Mouse (Mus musculus): ENCODE measurements around the gene Snn. TPM values are rescaled to one million over a fixed set of nuclear protein-coding genes. Genes with fewer than 3 reads are reported as not detected.
"Not testable (repeated sequence)": the region's sequence is repeated elsewhere in the genome, so short reads cannot be mapped to it uniquely, and the experiment has no call there.

Gene Snn
- polyA plus RNA-seq (2012; rRNA removed) = 185 and 187 TPM in 2 replicates

DNA sequence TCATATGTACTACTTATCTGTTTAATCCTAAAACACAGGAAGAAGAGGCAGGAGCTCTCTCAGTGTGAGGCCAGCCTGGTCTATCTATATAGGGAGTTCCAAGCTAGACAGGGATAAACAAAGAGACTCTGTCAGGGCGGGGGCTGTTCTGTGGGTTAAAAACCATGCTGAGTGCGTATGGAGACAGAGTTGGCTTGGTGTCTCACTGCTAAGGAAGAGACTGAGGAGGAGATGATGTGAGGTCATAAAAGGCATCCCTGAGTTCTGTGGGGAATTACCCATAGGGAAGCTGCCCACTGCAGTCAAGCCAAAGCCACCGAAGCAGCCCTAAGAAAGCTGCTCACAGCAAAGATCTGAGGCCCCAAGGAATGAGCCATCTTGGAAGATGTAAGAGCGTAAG, at the start of gene Snn:
TSS of gene Snn (plus strand) at position 301 of the 400 bp plus-strand sequence.
- DNase-seq (ENCODE audit: low read depth) = no peak
- no peak for TF ChIP-seq POLR2A (IDR thresholded peaks at IDR 0.05; ENCODE audit: borderline replicate concordance, extremely low read depth, insufficient read depth, insufficient read length, poor library complexity, severe bottlenecking)
- TF ChIP-seq CTCF (IDR thresholded peaks at IDR 0.05; ENCODE audit: borderline replicate concordance, extremely low read depth, insufficient read depth, insufficient read length) = no peak

DNA sequence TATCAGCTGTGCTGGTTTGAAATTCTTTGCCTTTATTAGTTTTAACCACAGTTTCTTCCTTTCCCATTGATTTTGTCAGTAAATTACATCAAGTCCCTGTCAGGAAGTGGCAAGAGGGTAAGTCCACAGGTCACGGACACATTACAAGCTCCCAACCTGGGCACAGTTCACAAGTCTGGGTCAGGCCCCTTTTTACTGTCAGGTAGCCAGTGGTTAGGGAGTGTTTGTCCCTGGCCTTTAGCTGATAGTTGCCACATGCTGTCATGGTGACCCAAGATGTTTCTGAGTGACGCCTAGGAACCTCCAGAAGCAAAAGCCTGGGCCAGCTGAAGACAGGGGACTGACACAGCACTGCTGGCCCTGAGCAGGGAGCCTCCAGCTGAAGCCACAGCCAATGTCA, 49.5 kb upstream of the Snn start:
- TF ChIP-seq POLR2A (IDR thresholded peaks at IDR 0.05; ENCODE audit: borderline replicate concordance, extremely low read depth, insufficient read depth, insufficient read length, poor library complexity, severe bottlenecking) (no peak), CTCF (IDR thresholded peaks at IDR 0.05; ENCODE audit: borderline replicate concordance, extremely low read depth, insufficient read depth, insufficient read length) (no peak)
- no peak for DNase-seq (ENCODE audit: low read depth)

DNA sequence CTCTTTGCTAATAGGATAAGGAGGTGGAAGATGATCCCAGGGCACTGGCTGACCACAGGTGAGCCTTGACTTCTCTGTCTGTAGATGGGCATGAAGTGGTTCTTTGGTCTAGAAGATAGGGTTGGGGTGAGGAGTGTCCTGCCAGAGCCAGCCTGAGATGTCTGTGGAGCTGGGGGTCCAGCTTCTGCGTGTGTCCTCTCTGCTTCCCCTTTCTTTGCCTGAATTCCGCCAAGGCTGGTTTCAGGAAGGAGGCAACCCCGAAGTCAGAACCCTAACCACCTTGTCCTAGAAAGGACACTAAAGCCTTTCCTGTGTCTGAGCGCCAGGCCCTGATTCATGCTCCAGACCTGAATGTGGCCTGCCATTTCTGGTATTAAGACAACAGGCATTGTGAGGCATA, 48.8 kb upstream of the Snn start:
- DNase-seq (ENCODE audit: low read depth) = no peak

DNA sequence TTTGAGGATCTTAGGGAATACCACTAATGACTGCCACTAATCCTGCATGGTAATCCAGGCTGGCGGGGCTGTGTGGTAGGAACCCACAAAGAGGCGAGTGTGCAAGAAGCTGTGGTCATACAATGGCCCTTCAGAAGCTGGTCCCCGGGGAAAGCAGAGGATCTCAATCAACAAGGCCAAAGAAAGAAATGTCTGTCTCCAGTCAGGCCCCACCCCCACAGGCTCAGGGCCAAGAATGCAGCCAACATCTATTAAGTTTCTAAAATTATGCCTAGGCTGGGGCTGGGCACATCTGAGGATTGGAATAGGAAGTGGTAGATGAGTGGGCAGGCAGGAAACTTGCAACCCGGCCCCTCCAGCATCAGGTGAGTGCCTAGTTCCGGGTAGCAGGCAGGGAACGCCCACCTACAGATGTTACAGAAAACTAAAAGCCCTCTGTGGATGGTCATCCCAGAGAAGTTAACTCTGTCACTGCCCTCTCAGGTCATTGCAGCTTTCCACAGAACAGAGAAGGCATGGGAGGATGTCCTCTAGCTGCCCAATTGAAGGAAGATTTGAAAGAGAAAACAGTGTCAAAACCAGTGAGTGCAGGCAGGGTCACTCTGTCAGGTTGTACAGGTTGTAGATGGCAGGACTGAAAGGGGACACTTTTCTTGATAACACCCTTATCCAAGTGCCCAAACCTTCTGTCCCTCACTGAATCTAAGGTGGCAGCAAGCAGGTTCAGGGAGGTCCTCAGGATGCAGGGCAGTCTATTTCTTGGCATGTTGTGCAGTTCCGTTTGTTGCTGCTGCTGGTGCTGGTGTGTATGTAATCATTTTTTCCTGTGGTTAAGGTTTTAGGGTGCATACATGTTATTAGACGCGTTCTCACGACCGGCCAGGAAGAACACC, 47.9 kb upstream of the Snn start:
- peak; percentile 88 for DNase-seq (ENCODE audit: low read depth)
- TF ChIP-seq CTCF (IDR thresholded peaks at IDR 0.05; ENCODE audit: borderline replicate concordance, extremely low read depth, insufficient read depth, insufficient read length) (no peak), POLR2A (IDR thresholded peaks at IDR 0.05; ENCODE audit: borderline replicate concordance, extremely low read depth, insufficient read depth, insufficient read length, poor library complexity, severe bottlenecking) (no peak)

More for the DNA sequence above, 48.8 kb upstream of the Snn start:
- no peak for TF ChIP-seq CTCF (IDR thresholded peaks at IDR 0.05; ENCODE audit: borderline replicate concordance, extremely low read depth, insufficient read depth, insufficient read length)
- no peak for TF ChIP-seq POLR2A (IDR thresholded peaks at IDR 0.05; ENCODE audit: borderline replicate concordance, extremely low read depth, insufficient read depth, insufficient read length, poor library complexity, severe bottlenecking)

DNA sequence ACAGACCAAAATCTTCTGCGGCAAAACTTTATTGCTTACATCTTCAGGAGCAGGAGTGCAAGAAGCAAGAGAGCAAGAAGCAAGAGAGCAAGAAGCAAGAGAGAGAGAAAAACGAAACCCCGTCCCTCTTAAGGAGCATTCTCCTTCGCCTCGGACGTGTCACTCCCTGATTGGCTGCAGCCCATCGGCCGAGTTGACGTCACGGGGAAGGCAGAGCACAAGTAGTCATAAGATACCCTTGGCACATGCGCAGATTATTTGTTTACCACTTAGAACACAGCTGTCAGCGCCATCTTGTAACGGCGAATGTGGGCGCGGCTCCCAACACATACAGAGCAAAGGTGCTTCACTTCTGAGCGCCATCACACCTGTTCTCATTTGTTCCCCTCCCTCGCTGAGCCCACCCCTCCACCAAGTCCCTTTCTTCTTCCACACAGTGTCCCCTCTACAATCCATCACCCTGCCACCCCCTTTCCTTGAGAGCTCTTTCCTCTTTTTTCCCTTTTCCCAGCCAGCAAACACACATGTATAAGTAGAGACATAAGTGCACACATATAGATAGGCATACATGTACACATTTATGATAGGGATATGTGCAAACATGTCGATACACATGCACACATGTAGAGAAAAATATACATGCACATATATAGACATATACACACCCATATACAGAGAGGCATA, 47.1 kb upstream of the Snn start:
- DNase-seq (ENCODE audit: low read depth) = not testable (repeated sequence)

DNA sequence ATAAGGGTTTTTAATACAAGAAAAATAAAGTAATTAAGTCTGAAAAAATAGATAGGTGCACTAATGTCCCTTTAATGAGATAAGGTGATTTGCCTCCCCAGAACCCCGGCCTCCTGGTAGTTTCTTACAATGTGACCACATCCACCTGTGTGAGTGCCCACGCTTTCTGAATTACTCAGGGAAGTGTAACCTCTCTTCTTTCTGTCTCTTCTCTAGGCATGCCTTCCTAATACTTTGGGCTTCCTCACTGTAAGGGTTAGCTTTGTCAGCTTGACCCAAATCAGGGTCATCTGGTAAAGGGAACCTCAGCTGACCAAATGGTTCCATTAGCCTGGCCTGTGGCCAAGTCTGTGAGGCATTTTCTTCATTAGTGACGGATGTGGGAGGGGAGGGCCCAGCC, 46.3 kb upstream of the Snn start:
- DNase-seq (ENCODE audit: low read depth) = no peak
- TF ChIP-seq POLR2A (IDR thresholded peaks at IDR 0.05; ENCODE audit: borderline replicate concordance, extremely low read depth, insufficient read depth, insufficient read length, poor library complexity, severe bottlenecking) (no peak), CTCF (IDR thresholded peaks at IDR 0.05; ENCODE audit: borderline replicate concordance, extremely low read depth, insufficient read depth, insufficient read length) (no peak)

DNA sequence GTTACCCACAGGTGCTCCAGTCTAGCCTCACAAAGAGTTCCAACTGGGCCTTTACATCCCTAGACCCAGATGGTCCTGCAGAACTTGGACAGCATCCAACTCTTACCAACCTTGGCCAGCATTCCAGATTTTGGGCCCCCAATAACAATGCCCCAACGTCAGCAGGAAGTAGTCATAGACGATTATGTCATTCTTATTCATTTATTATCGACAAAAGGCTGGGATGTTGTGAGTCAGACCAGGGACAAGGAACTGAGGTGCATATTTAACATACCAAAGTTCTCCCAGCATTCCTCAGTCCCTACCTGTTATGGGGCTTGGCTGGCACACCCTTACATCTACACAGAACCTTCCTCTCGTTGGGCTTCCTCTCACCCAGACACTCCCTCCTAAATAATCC, 44.4 kb upstream of the Snn start:
- no peak for TF ChIP-seq CTCF (IDR thresholded peaks at IDR 0.05; ENCODE audit: borderline replicate concordance, extremely low read depth, insufficient read depth, insufficient read length)
- no peak for TF ChIP-seq POLR2A (IDR thresholded peaks at IDR 0.05; ENCODE audit: borderline replicate concordance, extremely low read depth, insufficient read depth, insufficient read length, poor library complexity, severe bottlenecking)

DNA sequence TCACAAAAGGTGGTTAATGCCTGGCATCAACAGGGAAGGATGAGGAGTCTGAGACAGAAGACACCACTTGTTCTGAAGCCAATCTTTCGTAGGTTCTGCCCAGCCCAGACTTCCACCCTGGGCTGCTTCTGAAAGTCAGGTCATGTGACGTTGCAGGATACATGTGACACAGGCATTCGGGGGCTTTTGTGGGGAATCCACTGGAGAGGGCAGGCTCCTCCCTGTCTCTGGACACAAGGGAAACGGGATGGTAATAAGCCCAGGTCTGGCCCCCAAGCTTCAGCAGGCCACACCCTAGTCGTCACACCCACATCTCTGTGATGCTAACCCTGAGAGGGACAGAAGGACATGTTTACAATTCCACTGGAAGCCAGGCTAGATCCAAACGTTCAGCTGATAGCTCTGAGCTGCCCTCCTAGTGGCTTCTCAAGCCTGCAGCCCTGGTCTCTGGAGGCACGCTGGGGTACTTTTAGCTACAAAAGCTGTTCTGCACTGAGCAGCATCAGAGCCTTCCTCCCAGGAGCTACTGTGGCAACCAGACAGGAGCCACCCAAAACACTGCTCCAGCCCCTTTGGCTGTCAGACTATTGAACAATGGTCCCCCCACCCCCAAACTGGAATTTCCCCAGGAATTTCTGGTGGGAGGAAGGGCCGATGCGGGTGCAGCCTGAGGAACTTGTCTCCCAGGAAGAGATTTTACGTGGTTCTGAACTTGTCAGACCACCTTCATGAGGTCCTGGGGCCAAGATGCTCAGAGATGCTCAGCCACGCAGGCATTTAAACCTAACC, 42.7 kb upstream of the Snn start:
- DNase-seq (ENCODE audit: low read depth) = no peak
- TF ChIP-seq POLR2A (IDR thresholded peaks at IDR 0.05; ENCODE audit: borderline replicate concordance, extremely low read depth, insufficient read depth, insufficient read length, poor library complexity, severe bottlenecking) (no peak), CTCF (IDR thresholded peaks at IDR 0.05; ENCODE audit: borderline replicate concordance, extremely low read depth, insufficient read depth, insufficient read length) (no peak)

More for the DNA sequence above, 44.4 kb upstream of the Snn start:
- no peak for DNase-seq (ENCODE audit: low read depth)

DNA sequence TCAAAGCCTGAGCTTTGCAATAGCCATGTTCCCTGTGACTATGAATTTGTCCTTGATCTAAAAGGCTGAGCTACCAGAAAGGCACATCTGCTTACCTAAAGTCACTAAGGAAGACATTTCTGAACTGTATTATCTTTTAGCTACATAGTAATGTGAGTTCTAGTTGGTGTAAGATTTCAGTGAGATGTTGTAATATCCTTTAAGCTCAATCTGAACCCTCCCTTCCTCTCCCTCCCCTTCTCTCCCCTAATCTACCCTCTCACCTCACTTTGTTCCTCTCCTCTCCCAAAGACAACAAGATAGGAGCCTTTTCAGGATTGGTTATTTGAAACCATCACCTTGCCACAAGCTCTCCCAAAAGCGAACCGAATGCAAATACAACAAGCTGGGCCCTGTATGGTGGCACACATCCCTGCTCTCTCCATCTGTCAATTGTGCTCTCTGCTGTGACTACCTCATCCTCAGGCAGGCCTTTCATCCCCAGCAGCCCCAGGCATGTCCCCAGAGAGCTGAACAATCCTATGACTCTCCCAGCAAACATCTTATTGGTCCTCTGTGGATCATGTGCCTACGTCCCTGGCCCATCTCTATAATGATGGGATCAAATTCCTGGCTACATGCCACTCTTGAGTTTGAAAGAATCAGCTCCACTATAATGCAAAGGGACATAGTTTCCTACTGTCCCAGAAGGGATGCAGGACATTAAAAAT, 39.2 kb upstream of the Snn start:
- peak; percentile 84 for DNase-seq (ENCODE audit: low read depth)
- TF ChIP-seq POLR2A (IDR thresholded peaks at IDR 0.05; ENCODE audit: borderline replicate concordance, extremely low read depth, insufficient read depth, insufficient read length, poor library complexity, severe bottlenecking) (no peak), CTCF (IDR thresholded peaks at IDR 0.05; ENCODE audit: borderline replicate concordance, extremely low read depth, insufficient read depth, insufficient read length) (no peak)

DNA sequence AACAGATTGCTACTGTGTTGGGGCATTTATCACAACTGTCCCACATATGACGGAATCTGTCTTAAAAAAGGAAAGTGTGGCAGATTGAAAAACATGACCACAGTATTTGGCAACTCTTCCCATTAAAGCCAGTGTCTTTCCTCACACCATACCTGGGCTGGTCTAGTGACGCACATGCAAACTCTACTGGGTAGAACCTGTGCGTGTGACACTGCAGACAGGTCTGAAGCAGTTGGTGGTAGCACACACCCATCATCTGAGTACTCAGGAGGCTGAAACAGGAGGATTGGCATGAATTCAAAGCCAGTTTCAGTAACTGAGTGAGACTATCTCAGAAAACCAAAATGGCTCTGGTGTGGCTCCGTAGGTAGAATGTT, 38.6 kb upstream of the Snn start:
- no peak for DNase-seq (ENCODE audit: low read depth)
- TF ChIP-seq POLR2A (IDR thresholded peaks at IDR 0.05; ENCODE audit: borderline replicate concordance, extremely low read depth, insufficient read depth, insufficient read length, poor library complexity, severe bottlenecking) (no peak), CTCF (IDR thresholded peaks at IDR 0.05; ENCODE audit: borderline replicate concordance, extremely low read depth, insufficient read depth, insufficient read length) (no peak)

DNA sequence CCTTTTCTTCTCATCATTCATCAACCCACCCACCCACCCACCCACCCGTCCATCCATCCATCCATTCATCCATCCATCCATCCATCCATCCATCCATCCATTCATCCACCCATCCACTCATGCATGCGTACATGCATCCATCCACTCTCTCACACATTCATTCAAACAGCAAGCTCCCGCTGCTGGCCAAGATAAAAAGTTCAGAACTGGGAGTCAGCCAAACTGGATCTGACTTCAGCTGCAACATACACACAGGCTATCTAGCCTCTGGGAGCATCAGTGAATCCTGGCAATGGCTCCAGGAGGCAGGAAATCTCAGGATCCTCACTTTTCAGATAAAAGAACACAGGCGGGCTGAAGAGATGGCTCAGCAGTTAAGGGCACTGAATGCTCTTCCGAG, 37.1 kb upstream of the Snn start:
- no peak for DNase-seq (ENCODE audit: low read depth)
- TF ChIP-seq POLR2A (IDR thresholded peaks at IDR 0.05; ENCODE audit: borderline replicate concordance, extremely low read depth, insufficient read depth, insufficient read length, poor library complexity, severe bottlenecking) = no peak
- no peak for TF ChIP-seq CTCF (IDR thresholded peaks at IDR 0.05; ENCODE audit: borderline replicate concordance, extremely low read depth, insufficient read depth, insufficient read length)
